ENCODE assay signal across 9 mouse cellular contexts in the genomic region with DNA sequence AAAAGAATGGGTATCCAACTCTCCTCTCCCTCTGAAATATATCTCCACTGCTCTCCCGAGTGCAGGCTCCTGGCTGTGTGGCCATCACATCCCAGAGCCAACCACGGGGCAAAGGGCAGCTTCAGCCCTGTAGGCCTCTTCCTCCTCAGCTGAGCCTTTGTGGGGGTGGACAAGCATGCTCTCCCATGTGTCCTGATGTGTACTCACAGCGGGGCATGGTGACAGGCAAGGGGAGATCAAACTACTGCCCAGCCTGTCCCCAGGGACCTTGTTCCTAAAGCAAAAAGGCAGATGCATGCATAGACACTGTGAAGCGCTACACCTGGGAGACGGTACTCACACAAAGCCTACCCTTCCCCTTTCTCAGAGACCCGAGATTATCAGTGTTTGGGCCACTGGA. TPM values are rescaled to one million over a fixed set of nuclear protein-coding genes. Genes with fewer than 3 reads are reported as not detected.
DNase-seq lines count a peak whose midpoint lies in the region; ATAC-seq lines count a peak whose summit lies in the region.
"Had no signal": no experiment of that assay in that cellular context is flagged by ENCODE, and none has a peak within 500 bp of the region (broad histone marks: within the 10 kb centered on the region; RNA-seq: fewer than 3 reads in every experiment).

No protein-coding gene starts in this region.

- no peak overlapping the region for H3K27ac ChIP-seq in midbrain, embryonic 12.5 days (replicated peaks)
- no peak overlapping the region for H3K27ac ChIP-seq in midbrain, embryonic 10.5 days (replicated peaks)
- no peak overlapping the region for H3K27ac ChIP-seq in midbrain, embryonic 14.5 days (replicated peaks; ENCODE audit: low read depth, low read length)

- DNase-seq in adrenal gland, adult 2 months, result peak; percentile 67
- DNase-seq in adrenal gland, postnatal 4 days (ENCODE audit: low spot score in 2 of 2), result no peak
- no peak for DNase-seq in midbrain, embryonic 10.5 days (ENCODE audit: low spot score)
- peak; percentile 60 for DNase-seq in kidney, adult 9 months
- DNase-seq in midbrain, embryonic 14.5 days, result peak; percentile 48
- DNase-seq in left cerebral cortex, postnatal 14 days (ENCODE audit: low spot score in 2 of 2), result no peak
- no peak for DNase-seq in layer of hippocampus, adult 9-10 months (ENCODE audit: low spot score)

- ATAC-seq in midbrain, embryonic 12.5 days (ENCODE audit: low FRiP score, low read depth), result peak; percentile 14
- ATAC-seq in midbrain, embryonic 14.5 days (ENCODE audit: low FRiP score, low TSS enrichment), result peak; percentile 4; the same call in 1 of the 2 replicates

- H3K9me3 ChIP-seq in midbrain, embryonic 12.5 days, result peaks cover 44% of the 10 kb centered on the region
- peaks cover 99% of the 10 kb centered on the region for H3K9me3 ChIP-seq in midbrain, embryonic 10.5 days (replicated peaks)
- peaks cover 28% of the 10 kb centered on the region for H3K9me3 ChIP-seq in midbrain, embryonic 14.5 days (ENCODE audit: control insufficient read depth, low read length)

- H3K36me3 ChIP-seq in midbrain, embryonic 12.5 days, result peaks cover 55% of the 10 kb centered on the region
- peaks cover 59% of the 10 kb centered on the region for H3K36me3 ChIP-seq in midbrain, embryonic 10.5 days
- peaks cover 57% of the 10 kb centered on the region for H3K36me3 ChIP-seq in midbrain, embryonic 14.5 days (ENCODE audit: control insufficient read depth, insufficient read depth, low read length)

- H3K4me2 ChIP-seq in midbrain, embryonic 12.5 days (replicated peaks), result no peak overlapping the region
- no peak overlapping the region for H3K4me2 ChIP-seq in midbrain, embryonic 14.5 days (ENCODE audit: low read length)

- no peaks in the 10 kb centered on the region for H3K27me3 ChIP-seq in midbrain, embryonic 12.5 days
- H3K27me3 ChIP-seq in midbrain, embryonic 10.5 days (ENCODE audit: low read depth, poor library complexity, severe bottlenecking), result no peaks in the 10 kb centered on the region
- no peaks in the 10 kb centered on the region for H3K27me3 ChIP-seq in midbrain, embryonic 14.5 days (ENCODE audit: control insufficient read depth, insufficient read depth, low read length)

- intact Hi-C loops in left cerebral cortex, postnatal 14 days (cut with DNase I), result loop anchor here (2.0 kb wide), 1 partner anchor 21 kb away; no protein-coding TSS in a partner anchor

- H3K4me3 ChIP-seq in midbrain, embryonic 12.5 days, result no peak overlapping the region
- no peak overlapping the region for H3K4me3 ChIP-seq in midbrain, embryonic 10.5 days
- no peak overlapping the region for H3K4me3 ChIP-seq in midbrain, embryonic 14.5 days (replicated peaks; ENCODE audit: low read depth, low read length)

- no peaks in the 10 kb centered on the region for H3K4me1 ChIP-seq in midbrain, embryonic 12.5 days
- no peaks in the 10 kb centered on the region for H3K4me1 ChIP-seq in midbrain, embryonic 10.5 days
- no peaks in the 10 kb centered on the region for H3K4me1 ChIP-seq in midbrain, embryonic 14.5 days (ENCODE audit: control insufficient read depth, insufficient read depth, low read length)

- H3K9ac ChIP-seq in midbrain, embryonic 12.5 days (replicated peaks), result no peak overlapping the region
- H3K9ac ChIP-seq in midbrain, embryonic 14.5 days (replicated peaks; ENCODE audit: low read length), result no peak overlapping the region

- WGBS in midbrain, embryonic 12.5 days, result 82% methylated on average over 6 of the region's 6 CpGs
- 87% methylated on average over 6 of the region's 6 CpGs for WGBS in midbrain, embryonic 10.5 days
- 84% methylated on average over 6 of the region's 6 CpGs for WGBS in midbrain, embryonic 14.5 days

RNA-seq across cellular contexts. Expression of a gene that starts 17.3 kb away (rescaled TPM):
- 10 to 100 TPM; 24.7 to 25.5 TPM for total RNA-seq in adrenal gland, adult 2 months (2021)
- polyA plus RNA-seq in adrenal gland, adult 2 months (2012; rRNA removed), result 13.6 and 17.5 TPM in 2 replicates
- total RNA-seq in adrenal gland, postnatal 4 days (2021), result 100 to 1,000 TPM; 124 to 130 TPM
- polyA plus RNA-seq in midbrain, embryonic 12.5 days (2016; fragmentation: Nextera tagmentation; extraction: Ambion mirVana), result 189 and 190 TPM in 2 replicates
- 213 and 222 TPM in 2 replicates for polyA plus RNA-seq in midbrain, embryonic 10.5 days (2016; fragmentation: Nextera tagmentation; extraction: Ambion mirVana)
- 52.9 and 80.2 TPM in 2 replicates for polyA plus RNA-seq in midbrain, embryonic 14.5 days (2014; fragmentation: Nextera tagmentation; extraction: Ambion mirVana)
- total RNA-seq in left cerebral cortex, postnatal 14 days (2021), result 10 to 100 TPM; 36.8 to 38.3 TPM

RNA-seq across cellular contexts. Expression of a gene that starts 17.3 kb away (rescaled TPM):
- not detected for total RNA-seq in adrenal gland, adult 2 months (2021)
- polyA plus RNA-seq in adrenal gland, adult 2 months (2012; rRNA removed), result not detected in 2 replicates
- under 1 TPM in 1 of 2 experiments, not detected in 1; 0.06 TPM for total RNA-seq in adrenal gland, postnatal 4 days (2021)
- not detected in 2 replicates for polyA plus RNA-seq in midbrain, embryonic 12.5 days (2016; fragmentation: Nextera tagmentation; extraction: Ambion mirVana)
- not detected in 2 replicates for polyA plus RNA-seq in midbrain, embryonic 10.5 days (2016; fragmentation: Nextera tagmentation; extraction: Ambion mirVana)
- 0.14 TPM in 1 of 2 replicates, not detected in the other for polyA plus RNA-seq in midbrain, embryonic 14.5 days (2014; fragmentation: Nextera tagmentation; extraction: Ambion mirVana)
- under 1 TPM; 0.61 to 0.68 TPM for total RNA-seq in left cerebral cortex, postnatal 14 days (2021)
- polyA plus RNA-seq: limb, embryonic 11.5 days had no signal

RNA-seq across cellular contexts. Expression of a gene that starts 33.3 kb away (rescaled TPM):
- total RNA-seq in adrenal gland, adult 2 months (2021), result under 1 TPM in 1 of 2 experiments, not detected in 1; 0.10 TPM
- polyA plus RNA-seq in adrenal gland, adult 2 months (2012; rRNA removed), result 0.03 and 0.17 TPM in 2 replicates
- total RNA-seq in adrenal gland, postnatal 4 days (2021), result under 1 TPM; 0.20 to 0.42 TPM
- polyA plus RNA-seq in midbrain, embryonic 12.5 days (2016; fragmentation: Nextera tagmentation; extraction: Ambion mirVana), result 1.1 and 1.6 TPM in 2 replicates
- 0.91 and 1.3 TPM in 2 replicates for polyA plus RNA-seq in midbrain, embryonic 10.5 days (2016; fragmentation: Nextera tagmentation; extraction: Ambion mirVana)
- 0.66 and 1.8 TPM in 2 replicates for polyA plus RNA-seq in midbrain, embryonic 14.5 days (2014; fragmentation: Nextera tagmentation; extraction: Ambion mirVana)
- under 1 TPM; 0.04 to 0.06 TPM for total RNA-seq in left cerebral cortex, postnatal 14 days (2021)

RNA-seq across cellular contexts. Expression of a gene that starts 48.4 kb away (rescaled TPM):
- 10 to 100 TPM in 1 of 2 experiments, not detected in 1; 53.5 TPM for total RNA-seq in adrenal gland, adult 2 months (2021)
- 4.0 and 9.7 TPM in 2 replicates for polyA plus RNA-seq in adrenal gland, adult 2 months (2012; rRNA removed)
- 10 to 100 TPM in 1 of 2 experiments, 1 to 10 TPM in 1; 1.5 to 43.6 TPM for total RNA-seq in adrenal gland, postnatal 4 days (2021)
- polyA plus RNA-seq in midbrain, embryonic 12.5 days (2016; fragmentation: Nextera tagmentation; extraction: Ambion mirVana), result not detected in 2 replicates
- not detected in 2 replicates for polyA plus RNA-seq in midbrain, embryonic 10.5 days (2016; fragmentation: Nextera tagmentation; extraction: Ambion mirVana)
- polyA plus RNA-seq in midbrain, embryonic 14.5 days (2014; fragmentation: Nextera tagmentation; extraction: Ambion mirVana), result not detected in 2 replicates
- under 1 TPM in 1 of 2 experiments, not detected in 1; 0.15 TPM for total RNA-seq in left cerebral cortex, postnatal 14 days (2021)
- polyA plus RNA-seq: limb, embryonic 11.5 days had no signal

RNA-seq across cellular contexts. Expression of a gene that starts 54.5 kb away (rescaled TPM):
- 1 to 10 TPM; 1.8 to 3.7 TPM for total RNA-seq in adrenal gland, adult 2 months (2021)
- polyA plus RNA-seq in adrenal gland, adult 2 months (2012; rRNA removed), result 3.1 and 3.9 TPM in 2 replicates
- total RNA-seq in adrenal gland, postnatal 4 days (2021), result 1 to 10 TPM; 3.3 to 4.2 TPM
- 12.3 and 12.7 TPM in 2 replicates for polyA plus RNA-seq in midbrain, embryonic 12.5 days (2016; fragmentation: Nextera tagmentation; extraction: Ambion mirVana)
- polyA plus RNA-seq in midbrain, embryonic 10.5 days (2016; fragmentation: Nextera tagmentation; extraction: Ambion mirVana), result 10.7 and 11.1 TPM in 2 replicates
- polyA plus RNA-seq in midbrain, embryonic 14.5 days (2014; fragmentation: Nextera tagmentation; extraction: Ambion mirVana), result 12.9 and 14.2 TPM in 2 replicates
- 1 to 10 TPM; 2.7 to 3.7 TPM for total RNA-seq in left cerebral cortex, postnatal 14 days (2021)

Comparison
In these comparisons a context has a peak if more than half of its experiments do, and no peak if none do; other contexts are left out.
1. DNase-seq: peak in adrenal gland, adult 2 months (single experiment), kidney, adult 9 months (single experiment) and midbrain, embryonic 14.5 days (single experiment); none in adrenal gland, postnatal 4 days (0 of 2), midbrain, embryonic 10.5 days (single experiment), left cerebral cortex, postnatal 14 days (0 of 2) and layer of hippocampus, adult 9-10 months (single experiment).